Mouse (Mus musculus): ENCODE results near the gene Cemip.

Cemip gene

GRCm38 (mm10) chr7:84029120-84029771, 57.1 kb downstream of the Cemip start:
- no peak for DNase-seq (ENCODE audit: low spot score in 2 of 2)

DNA sequence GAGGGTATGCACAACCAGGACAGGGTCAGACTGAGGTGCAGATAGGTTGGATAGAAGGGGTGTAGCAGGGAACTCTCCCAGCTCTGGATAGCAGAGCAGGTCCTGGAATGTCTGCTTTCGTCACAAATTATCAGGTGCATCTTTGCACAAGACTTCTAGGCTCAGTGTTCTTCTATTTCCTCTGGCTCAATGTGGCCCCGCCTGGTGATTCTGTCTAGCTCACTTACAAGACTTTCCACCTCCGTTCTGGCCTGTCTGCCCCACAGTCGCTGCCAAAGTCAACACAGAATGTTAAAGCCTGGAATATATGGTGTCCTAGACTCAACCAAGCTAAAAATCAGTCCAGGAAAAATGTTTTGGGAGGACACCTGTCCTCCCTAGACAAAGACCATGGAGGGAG, 57.9 kb downstream of the Cemip start:
- DNase-seq (ENCODE audit: low spot score in 2 of 2) = no peak

GRCm38 (mm10) chr7:84026950-84027585, 59.2 kb downstream of the Cemip start:
- DNase-seq (ENCODE audit: low spot score in 2 of 2) = no peak

DNA sequence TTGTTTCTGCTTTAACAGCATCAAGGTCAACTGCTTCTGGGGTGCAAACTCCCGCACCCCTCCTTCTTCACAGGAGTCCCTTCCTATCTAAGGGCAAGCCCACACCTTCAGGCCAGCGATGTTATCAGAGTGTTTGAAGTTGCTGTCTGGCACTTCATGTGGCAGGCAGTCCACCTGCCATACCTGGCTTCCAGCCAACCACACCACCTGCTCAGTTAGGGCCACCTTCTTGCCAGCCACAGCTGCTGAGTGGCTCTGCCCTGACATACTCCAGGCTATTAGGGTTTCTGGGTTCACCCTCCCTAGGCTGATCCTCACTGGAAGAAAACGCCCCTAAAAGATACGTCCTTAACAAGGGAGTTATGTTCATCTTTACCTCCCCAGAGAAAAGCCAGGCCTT, 60.2 kb downstream of the Cemip start:
- no peak for DNase-seq (ENCODE audit: low spot score in 2 of 2)

GRCm38 (mm10) chr7:84023466-84023865, 62.8 kb downstream of the Cemip start:
- DNase-seq (ENCODE audit: low spot score in 2 of 2) = no peak

DNA sequence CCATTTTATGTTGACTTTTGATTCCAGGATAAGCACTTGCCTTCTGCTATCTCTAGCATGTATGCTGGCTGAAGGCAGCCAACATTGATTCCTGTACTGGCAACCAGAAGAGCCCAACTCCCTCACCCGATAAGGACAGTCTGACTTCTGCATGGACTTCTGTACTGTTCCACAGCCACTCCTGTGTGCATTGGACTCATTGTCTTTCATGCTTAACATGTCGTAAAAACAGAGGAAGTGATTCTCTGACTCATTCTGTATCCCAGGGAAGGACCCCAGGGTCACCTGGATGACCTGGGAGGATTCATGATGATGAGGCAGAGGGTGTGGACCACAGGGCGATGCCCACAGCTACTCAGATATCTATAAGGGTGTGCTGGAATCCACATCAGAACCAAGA, 63.8 kb downstream of the Cemip start:
- DNase-seq (ENCODE audit: low spot score in 2 of 2) = no peak

GRCm38 (mm10) chr7:84019381-84019780, 66.9 kb downstream of the Cemip start:
- no peak for DNase-seq (ENCODE audit: low spot score in 2 of 2)

DNA sequence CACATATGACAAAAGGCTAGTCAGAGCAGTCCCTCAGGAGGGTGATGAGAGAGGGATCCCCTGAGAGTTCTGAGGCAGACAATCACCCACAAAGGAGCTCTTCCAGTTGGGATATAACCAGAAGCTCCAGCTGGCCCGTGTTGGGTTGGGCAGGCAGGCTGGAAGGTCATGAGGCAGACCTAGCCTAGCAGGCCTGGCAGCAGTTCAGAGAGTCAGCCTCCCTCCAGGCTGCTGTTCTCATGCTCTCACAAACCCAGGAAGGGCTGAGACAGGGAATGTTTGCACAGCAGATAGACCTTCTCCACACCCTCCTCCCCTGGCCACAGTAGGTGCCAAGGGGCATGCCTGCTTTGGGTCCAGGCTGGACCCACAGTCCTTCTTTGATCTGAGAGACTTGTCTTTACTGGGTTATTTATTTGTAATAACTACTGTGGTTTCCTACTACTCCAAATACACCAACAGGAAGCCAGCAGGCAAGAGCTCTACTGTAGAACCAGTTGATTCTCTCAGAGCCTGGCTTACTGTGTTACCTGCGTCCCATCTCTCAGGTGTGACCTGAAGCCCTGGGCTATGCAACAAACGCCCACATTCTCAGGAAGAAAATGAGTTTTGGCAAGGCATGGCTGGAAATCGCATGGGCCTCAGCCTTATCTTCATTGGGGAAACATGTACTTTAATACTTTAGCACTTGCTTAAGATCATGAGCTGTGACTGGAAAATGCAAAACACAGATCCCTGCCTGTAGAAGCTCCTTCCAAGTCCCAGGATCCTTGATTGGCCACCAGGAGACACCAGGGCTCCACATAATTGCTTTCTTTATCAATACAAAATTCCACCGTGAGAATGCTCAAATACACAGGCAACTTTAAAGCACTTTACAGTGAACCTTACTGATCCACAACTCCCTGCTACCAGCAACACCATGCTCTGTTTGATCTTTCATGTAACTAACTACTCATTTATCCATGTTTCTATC, 67.7 kb downstream of the Cemip start:
- DNase-seq (ENCODE audit: low spot score in 2 of 2) = no peak

- no peak for DNase-seq (ENCODE audit: low spot score in 2 of 2)
Measured at GRCm38 (mm10) chr7:84015050-84015449, 71.3 kb downstream of the Cemip start.

DNA sequence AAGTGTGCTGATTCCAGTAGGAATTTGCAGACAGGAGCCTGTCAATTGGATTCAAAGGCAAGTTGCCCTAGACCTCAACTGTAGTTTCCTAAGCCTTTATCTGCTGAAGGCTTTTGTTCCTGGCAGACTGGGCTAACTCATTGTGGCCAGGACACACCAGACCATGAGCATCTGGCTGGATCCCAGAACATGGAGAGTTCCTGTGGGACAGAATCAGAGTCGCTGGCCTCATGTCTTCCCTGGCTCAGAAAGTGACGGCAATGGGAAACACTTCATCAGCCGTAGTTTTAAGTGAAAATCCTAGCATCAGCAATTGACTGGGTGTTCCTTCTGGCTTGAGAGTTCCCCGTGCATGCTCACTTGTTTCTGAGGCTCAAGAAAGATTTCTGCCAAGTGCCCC, 72.6 kb downstream of the Cemip start:
- DNase-seq (ENCODE audit: low spot score in 2 of 2) = no peak

DNA sequence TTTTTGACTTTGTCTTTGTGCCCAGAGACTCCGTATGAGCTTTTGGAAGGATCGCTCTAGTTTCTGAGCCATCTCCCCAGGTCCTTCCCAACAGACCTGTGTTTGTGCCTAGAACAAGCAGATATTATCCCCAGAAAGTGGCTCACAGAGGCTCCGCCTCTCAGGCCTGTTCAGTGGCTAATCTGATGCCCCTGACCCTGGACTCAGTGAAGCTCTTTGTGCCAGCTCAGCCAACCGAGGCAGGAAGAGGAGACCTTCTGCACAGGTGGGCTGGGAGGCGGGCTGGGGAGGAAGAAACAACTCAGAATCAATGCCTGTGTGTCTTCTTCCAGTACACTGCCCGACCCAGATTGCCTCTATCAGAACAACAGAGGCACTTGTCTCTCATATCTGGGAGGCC, 81.9 kb downstream of the Cemip start:
- no peak for DNase-seq (ENCODE audit: low spot score in 2 of 2)

DNA sequence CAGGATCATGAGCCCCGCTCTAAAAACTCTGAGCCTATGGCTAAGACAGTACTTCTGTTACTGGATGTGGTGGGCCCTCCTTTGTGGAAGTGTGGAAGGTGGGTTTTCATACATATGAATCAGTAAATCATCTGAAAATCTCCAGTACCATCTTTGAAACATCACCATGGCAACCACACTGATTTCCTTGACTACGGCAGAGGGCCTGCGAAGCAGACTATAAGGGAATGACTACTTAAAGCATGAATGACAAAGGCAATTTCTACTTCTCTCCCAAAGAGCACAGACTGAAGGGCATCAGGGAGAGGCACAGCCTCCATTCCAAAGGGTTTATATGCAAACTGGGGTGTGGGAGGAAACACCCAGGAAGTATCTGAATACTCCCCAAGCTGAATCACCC, 84.8 kb downstream of the Cemip start:
- no peak for DNase-seq (ENCODE audit: low spot score in 2 of 2)

GRCm38 (mm10) chr7:84000671-84001070, 85.6 kb downstream of the Cemip start:
- no peak for DNase-seq (ENCODE audit: low spot score in 2 of 2)

DNA sequence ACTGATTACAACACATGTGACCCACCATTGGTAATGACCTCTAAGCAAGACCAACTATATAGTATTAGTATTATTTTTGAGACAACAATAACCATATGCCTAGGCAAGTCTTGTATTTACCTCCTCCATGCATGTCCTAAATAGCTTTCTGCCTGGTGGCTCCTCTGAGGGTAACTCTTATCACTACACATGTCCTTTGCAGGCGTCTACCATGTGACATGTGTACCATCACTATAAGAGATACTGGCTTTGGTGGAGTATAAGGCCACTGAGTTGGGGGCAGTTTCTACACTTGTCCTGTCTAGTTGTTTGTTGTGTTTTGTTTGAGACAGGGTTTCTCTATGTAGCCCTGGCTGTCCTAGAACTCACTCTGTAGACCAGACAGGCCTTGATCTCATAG, 86.7 kb downstream of the Cemip start:
- no peak for DNase-seq (ENCODE audit: low spot score in 2 of 2)

DNA sequence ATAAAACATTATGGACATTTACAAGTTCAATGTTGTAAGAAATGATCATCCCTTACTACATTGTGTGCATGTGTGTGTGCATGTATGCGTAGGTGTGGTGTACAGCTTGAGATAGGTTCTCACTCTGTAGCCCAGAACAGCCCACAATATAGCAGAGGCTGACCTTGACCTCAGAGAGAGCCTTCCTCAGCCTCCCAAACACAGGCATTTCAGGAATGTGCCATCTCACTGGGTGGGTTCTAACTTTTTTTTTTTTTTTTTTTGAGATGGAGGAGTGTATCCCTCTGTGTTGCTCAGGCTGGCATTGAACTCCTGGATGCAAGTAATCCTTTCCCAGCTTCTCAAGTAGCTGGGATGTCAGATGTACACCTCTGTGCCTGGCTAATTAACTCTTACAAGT, 92.0 kb downstream of the Cemip start:
- no peak for DNase-seq (ENCODE audit: low spot score in 2 of 2)

GRCm38 (mm10) chr7:83989294-83989693, 97.0 kb downstream of the Cemip start:
- DNase-seq (ENCODE audit: low spot score in 2 of 2) = no peak

DNA sequence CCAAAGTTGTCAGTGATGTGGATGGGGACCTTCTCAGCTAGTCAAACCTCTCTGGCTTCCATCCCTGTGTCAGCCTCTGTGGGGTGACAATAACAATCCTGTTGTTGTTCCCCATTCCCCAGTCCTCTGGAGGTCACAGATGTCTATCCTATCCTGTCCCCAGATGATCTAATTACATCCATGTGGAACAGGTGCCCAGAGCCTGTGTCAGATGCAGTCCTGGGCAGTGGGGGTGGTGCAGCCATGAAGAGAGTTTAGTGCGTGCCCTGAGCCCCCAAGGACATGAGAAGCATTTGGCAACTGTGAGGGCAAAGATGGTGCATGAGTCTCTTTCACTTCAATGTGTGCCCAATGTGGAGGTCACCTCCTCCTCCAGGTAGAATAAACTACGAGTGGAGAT, 100.6 kb downstream of the Cemip start:
- no peak for DNase-seq (ENCODE audit: low spot score in 2 of 2)

DNA sequence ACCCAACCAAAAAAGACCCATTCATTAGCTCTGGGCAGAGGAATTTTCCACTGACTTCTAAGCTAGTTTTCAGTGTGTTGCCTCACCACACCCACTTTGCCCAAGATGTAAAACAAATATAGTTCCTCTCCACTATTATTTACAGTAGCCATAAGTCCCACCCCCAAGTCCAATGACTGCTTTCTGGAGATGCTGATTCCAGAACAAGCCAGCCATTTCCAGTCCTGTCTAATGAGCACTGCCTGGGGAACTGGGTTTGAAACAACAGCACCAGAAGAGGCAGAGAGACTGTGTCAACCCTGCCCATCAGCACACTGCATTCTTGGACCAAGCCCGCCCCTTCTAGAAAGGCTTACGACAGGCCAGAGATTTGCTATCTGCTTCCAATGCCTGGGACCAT, 103.7 kb downstream of the Cemip start:
- no peak for DNase-seq (ENCODE audit: low spot score in 2 of 2)

DNA sequence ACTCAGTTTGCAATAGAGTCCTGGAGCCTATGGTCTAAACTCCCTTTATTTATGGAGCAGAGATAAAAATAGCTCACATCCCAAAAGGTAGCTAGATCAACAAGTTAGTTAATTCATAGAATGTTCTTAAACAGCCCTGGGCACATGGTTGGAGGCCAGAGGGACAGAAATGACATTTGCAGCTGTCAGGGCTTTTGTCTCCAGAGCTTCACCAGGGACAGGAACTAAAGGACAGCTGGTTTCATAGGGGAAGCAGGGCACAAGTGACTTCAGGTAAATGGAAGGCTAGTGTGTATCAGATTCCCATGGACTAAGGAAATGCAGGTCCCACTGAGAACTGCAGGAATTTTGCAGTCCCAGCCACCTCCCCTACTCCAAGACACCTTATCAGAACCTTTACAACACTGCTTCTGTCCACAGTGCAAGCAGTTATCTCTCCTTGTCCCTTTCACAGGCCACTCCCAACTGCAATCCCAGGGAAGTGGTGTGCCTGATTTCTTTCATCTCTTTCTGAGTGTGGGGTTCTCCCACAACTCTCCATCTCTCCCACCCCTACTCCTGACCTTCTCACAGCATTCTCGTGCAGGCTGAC, 107.3 kb downstream of the Cemip start:
- no peak for DNase-seq (ENCODE audit: low spot score in 2 of 2)

GRCm38 (mm10) chr7:83978410-83978809, 107.9 kb downstream of the Cemip start:
- DNase-seq (ENCODE audit: low spot score in 2 of 2) = no peak

GRCm38 (mm10) chr7:83976413-83976958, 109.8 kb downstream of the Cemip start:
- no peak for DNase-seq (ENCODE audit: low spot score in 2 of 2)

DNA sequence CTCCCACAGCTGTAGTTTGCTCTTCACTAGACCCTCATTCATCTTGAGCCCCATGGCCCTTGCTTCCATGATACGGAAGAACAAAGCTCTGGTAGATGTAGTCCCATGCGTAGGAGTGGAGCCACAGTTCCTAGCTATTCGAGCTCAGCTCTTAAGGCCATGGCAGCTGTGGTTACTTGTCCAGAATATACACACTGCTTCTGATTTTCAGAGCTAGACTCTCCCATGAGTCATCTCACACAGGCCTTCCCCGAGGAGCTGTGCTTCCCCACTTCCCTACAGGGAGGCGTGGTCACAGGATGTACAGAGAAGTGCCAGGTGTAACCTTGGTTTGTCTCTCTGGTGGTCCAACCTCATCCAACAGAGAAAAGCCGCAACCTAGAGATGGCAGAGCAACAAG, 111.0 kb downstream of the Cemip start:
- no peak for DNase-seq (ENCODE audit: low spot score in 2 of 2)
